Mouse (Mus musculus): ENCODE data around the gene Gm1043.

The Gm1043 gene

GRCm38 (mm10) chr5:37242360-37243168 is 157.4 kb downstream of the Gm1043 start:
- DNase-seq (ENCODE audit: low read depth, low spot score), result peak; percentile 32

GRCm38 (mm10) chr5:37243169-37243886 is 158.2 kb downstream of the Gm1043 start:
- peak; percentile 85 for DNase-seq (ENCODE audit: low read depth, low spot score)

GRCm38 (mm10) chr5:37244161-37244560 is 159.0 kb downstream of the Gm1043 start:
- DNase-seq (ENCODE audit: low read depth, low spot score), result peak; percentile 80

- DNase-seq (ENCODE audit: low read depth, low spot score), result peak; percentile 57
These were observed 159.6 kb downstream of the Gm1043 start for GRCm38 (mm10) chr5:37244666-37245242.

GRCm38 (mm10) chr5:37245651-37246050 is 160.5 kb downstream of the Gm1043 start:
- DNase-seq (ENCODE audit: low read depth, low spot score), result peak; percentile 77

- peak; percentile 95 for DNase-seq (ENCODE audit: low read depth, low spot score)
These were observed 161.2 kb downstream of the Gm1043 start for GRCm38 (mm10) chr5:37246138-37246910.

- peak; percentile 10 for DNase-seq (ENCODE audit: low read depth, low spot score)
These were observed 162.3 kb downstream of the Gm1043 start for GRCm38 (mm10) chr5:37247456-37247855.

- DNase-seq (ENCODE audit: low read depth, low spot score), result peak; percentile 67
These were observed 163.7 kb downstream of the Gm1043 start for GRCm38 (mm10) chr5:37248870-37249269.

- no peak for DNase-seq (ENCODE audit: low read depth, low spot score)
These were observed 166.4 kb downstream of the Gm1043 start for GRCm38 (mm10) chr5:37251596-37251995.

- no peak for DNase-seq (ENCODE audit: low read depth, low spot score)
These were observed 167.1 kb downstream of the Gm1043 start for GRCm38 (mm10) chr5:37252101-37252804.

GRCm38 (mm10) chr5:37254523-37254922 is 169.4 kb downstream of the Gm1043 start:
- DNase-seq (ENCODE audit: low read depth, low spot score), result no peak

- DNase-seq (ENCODE audit: low read depth, low spot score), result no peak
These were observed 171.7 kb downstream of the Gm1043 start for GRCm38 (mm10) chr5:37256823-37257222.

- peak; percentile 49 for DNase-seq (ENCODE audit: low read depth, low spot score)
These were observed 172.1 kb downstream of the Gm1043 start for GRCm38 (mm10) chr5:37257243-37257642.

- no peak for DNase-seq (ENCODE audit: low read depth, low spot score)
These were observed 176.6 kb downstream of the Gm1043 start for GRCm38 (mm10) chr5:37261734-37262133.

- DNase-seq (ENCODE audit: low read depth, low spot score), result no peak
These were observed 178.6 kb downstream of the Gm1043 start for GRCm38 (mm10) chr5:37263816-37264215.

Data from R1 (cell line).